Mouse (Mus musculus) CH12.LX (cell line): Measurements from ENCODE around the gene Tmpo.

Experiments
- CTCF ChIP-seq, 2 experiments: IDR thresholded peaks in 1 of 2; conservative IDR thresholded peaks in 1 of 2; 2 replicates each; pipeline ENCODE4 v1.5.1; 2011 to 2012; ENCODE audit warnings: low read depth in 2 of 2, low read length in 2 of 2, improper control_type of control experiment in 1 of 2, inconsistent platforms in 1 of 2, mild to moderate bottlenecking in 1 of 2, moderate library complexity in 1 of 2
- EP300 ChIP-seq: IDR thresholded peaks from 2 replicates; pipeline ENCODE4 v1.6.1; 2011; ENCODE audit warnings: low read length, improper control_type of control experiment
- GABPA ChIP-seq: IDR thresholded peaks from 2 replicates; pipeline ENCODE4 v1.6.1; 2012; ENCODE audit warnings: low read depth, low read length, improper control_type of control experiment, inconsistent platforms; ENCODE audit not compliant: insufficient replicate concordance
- MYC ChIP-seq: IDR thresholded peaks from 2 replicates; pipeline ENCODE4 v1.6.1; 2011; ENCODE audit warnings: low read depth, mild to moderate bottlenecking, improper control_type of control experiment, low read length
- POLR2A ChIP-seq: IDR thresholded peaks from 2 replicates; pipeline ENCODE4 v1.6.1; 2011; ENCODE audit warnings: low read depth, mild to moderate bottlenecking, improper control_type of control experiment, low read length
- ZNF384 ChIP-seq: IDR thresholded peaks from 2 replicates; pipeline ENCODE4 v1.6.1; 2012; ENCODE audit warnings: low read depth, low read length, improper control_type of control experiment, inconsistent platforms

DNA sequence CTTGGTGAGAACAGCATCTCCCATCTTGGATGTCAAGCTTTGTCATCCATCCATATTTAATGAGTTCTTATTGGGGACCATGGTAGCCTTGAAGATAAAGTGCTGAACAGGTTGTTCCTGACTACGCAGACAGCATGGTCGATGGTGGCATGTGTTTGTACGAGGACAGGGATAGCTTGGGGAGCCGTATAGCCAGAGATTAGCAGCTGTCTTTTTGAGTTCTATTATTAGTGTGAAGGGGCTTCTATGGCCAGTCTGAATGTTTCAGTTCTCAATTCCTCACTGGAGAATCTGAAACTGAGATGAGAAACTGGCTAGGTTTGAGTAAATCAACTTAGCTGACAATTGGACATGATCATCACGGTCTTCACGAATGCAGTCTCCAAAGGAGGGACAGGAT is 24.5 kb upstream of the Tmpo start:
- TF ChIP-seq POLR2A (no peak), ZNF384 (no peak), EP300 (peak; percentile 93), MYC (peak; percentile 75), GABPA (no peak), CTCF (conservative IDR thresholded peaks at IDR 0.05 in 1 of 2, IDR thresholded peaks at IDR 0.05 in 1 of 2; ENCODE audit: low read depth in 2 of 2, low read length in 2 of 2) (no peak)
